ENCODE assay signal across 15 mouse cellular contexts in genomic region chr8:117543789-117544188, GRCm38 (mm10). TPM values are rescaled to one million over a fixed set of nuclear protein-coding genes. Genes with fewer than 3 reads are reported as not detected.
A peak's percentile ranks its signal among the peaks of the same experiment; 100 is the strongest.
DNase-seq lines count a peak whose midpoint lies in the region; ATAC-seq lines count a peak whose summit lies in the region.
"Had no signal": no experiment of that assay in that cellular context is flagged by ENCODE, and none has a peak within 500 bp of the region (broad histone marks: within the 10 kb centered on the region; RNA-seq: fewer than 3 reads in every experiment).

No protein-coding gene starts in this region.

- H3K9ac ChIP-seq in liver, embryonic 12.5 days, result no peak overlapping the region
- H3K9ac ChIP-seq in forebrain, embryonic 11.5 days (ENCODE audit: low read length), result no peak overlapping the region
- H3K9ac ChIP-seq: forebrain, embryonic 15.5 days had no signal

- no peaks in the 10 kb centered on the region for H3K36me3 ChIP-seq in heart, embryonic 10.5 days
- no peaks in the 10 kb centered on the region for H3K36me3 ChIP-seq in liver, embryonic 12.5 days
- H3K36me3 ChIP-seq in forebrain, embryonic 11.5 days (ENCODE audit: control insufficient read depth, insufficient read depth, low read length), result no peaks in the 10 kb centered on the region
- H3K36me3 ChIP-seq: forebrain, embryonic 15.5 days had no signal

- no peak overlapping the region for H3K4me2 ChIP-seq in liver, embryonic 12.5 days
- H3K4me2 ChIP-seq in forebrain, embryonic 11.5 days (ENCODE audit: low read depth, low read length, severe bottlenecking), result no peak overlapping the region
- H3K4me2 ChIP-seq: forebrain, embryonic 15.5 days had no signal

- peaks cover 45% of the 10 kb centered on the region for H3K4me1 ChIP-seq in heart, embryonic 10.5 days
- peaks cover 66% of the 10 kb centered on the region for H3K4me1 ChIP-seq in liver, embryonic 12.5 days
- no peaks in the 10 kb centered on the region for H3K4me1 ChIP-seq in forebrain, embryonic 11.5 days (replicated peaks; ENCODE audit: control insufficient read depth, insufficient read depth, low read length)
- H3K4me1 ChIP-seq: forebrain, embryonic 15.5 days had no signal

- peak; percentile 60 to 68 for DNase-seq in spleen, postnatal 36 days (ENCODE audit: low spot score in 2 of 2)
- DNase-seq in spleen, adult 12 weeks (ENCODE audit: low spot score), result no peak
- DNase-seq in heart, embryonic 10.5 days (ENCODE audit: low spot score), result no peak
- DNase-seq in forebrain, embryonic 11.5 days (ENCODE audit: low spot score), result no peak
- DNase-seq in urinary bladder, adult 18-20 months (ENCODE audit: low spot score in 2 of 2), result no peak
- no peak for DNase-seq in urinary bladder, adult 2 months (ENCODE audit: low spot score)
- no peak for DNase-seq in urinary bladder, postnatal 10 days (ENCODE audit: low spot score)
- DNase-seq: cerebellum, adult 2 months; kidney, adult 9 months; lung, adult 2 months had no signal

- WGBS in heart, embryonic 10.5 days, result 16% methylated on average over 6 of the region's 6 CpGs
- 9% methylated on average over 6 of the region's 6 CpGs for WGBS in liver, embryonic 12.5 days (ENCODE audit: insufficient replicate concordance)
- 84% methylated on average over 6 of the region's 6 CpGs for WGBS in forebrain, embryonic 11.5 days

- H3K9me3 ChIP-seq in heart, embryonic 10.5 days, result no peaks in the 10 kb centered on the region
- no peaks in the 10 kb centered on the region for H3K9me3 ChIP-seq in liver, embryonic 12.5 days (replicated peaks)
- H3K9me3 ChIP-seq in forebrain, embryonic 11.5 days (ENCODE audit: control insufficient read depth, low read length), result no peaks in the 10 kb centered on the region
- H3K9me3 ChIP-seq: forebrain, embryonic 15.5 days had no signal

- H3K27ac ChIP-seq in heart, embryonic 10.5 days, result peak overlapping the region; percentile 84
- H3K27ac ChIP-seq in liver, embryonic 12.5 days, result peak overlapping the region; percentile 31; the same call in 1 of the 2 replicates
- H3K27ac ChIP-seq in forebrain, embryonic 11.5 days (ENCODE audit: low read depth, low read length), result no peak overlapping the region
- H3K27ac ChIP-seq: forebrain, embryonic 15.5 days; left cerebral cortex, adult 2 months had no signal

- peak; percentile 72 for ATAC-seq in liver, embryonic 12.5 days
- ATAC-seq in forebrain, embryonic 11.5 days (replicated peaks; ENCODE audit: low FRiP score), result no peak
- ATAC-seq: activated CD4-positive, CD25-positive, alpha-beta regulatory T cell, adult 4 months; forebrain, embryonic 15.5 days had no signal

- H3K4me3 ChIP-seq in heart, embryonic 10.5 days, result no peak overlapping the region
- no peak overlapping the region for H3K4me3 ChIP-seq in liver, embryonic 12.5 days
- H3K4me3 ChIP-seq in forebrain, embryonic 11.5 days (ENCODE audit: low read depth, low read length), result no peak overlapping the region
- H3K4me3 ChIP-seq: forebrain, embryonic 15.5 days; left cerebral cortex, adult 2 months; myocyte had no signal

- no peaks in the 10 kb centered on the region for H3K27me3 ChIP-seq in heart, embryonic 10.5 days (ENCODE audit: insufficient read depth, poor library complexity, severe bottlenecking)
- no peaks in the 10 kb centered on the region for H3K27me3 ChIP-seq in liver, embryonic 12.5 days (replicated peaks)
- no peaks in the 10 kb centered on the region for H3K27me3 ChIP-seq in forebrain, embryonic 11.5 days (ENCODE audit: control insufficient read depth, insufficient read depth, low read length)
- H3K27me3 ChIP-seq: forebrain, embryonic 15.5 days had no signal

RNA-seq across cellular contexts. Expression of gene Plcg2, which starts 45.7 kb away (rescaled TPM):
- 6.8 and 8.3 TPM in 2 replicates for polyA plus RNA-seq in heart, embryonic 10.5 days (2016; fragmentation: Nextera tagmentation; extraction: Ambion mirVana)
- polyA plus RNA-seq in liver, embryonic 12.5 days (2016; fragmentation: Nextera tagmentation; extraction: Ambion mirVana), result 11.9 and 13.3 TPM in 2 replicates
- polyA plus RNA-seq in forebrain, embryonic 11.5 days (2014; fragmentation: Nextera tagmentation; extraction: Ambion mirVana), result 2.0 and 2.7 TPM in 2 replicates
- polyA plus RNA-seq in urinary bladder, adult 2 months (2012; rRNA removed), result 7.2 and 9.6 TPM in 2 replicates

Comparison
In these comparisons a context has a peak if more than half of its experiments do, and no peak if none do; other contexts are left out.
1. DNase-seq: peak in spleen, postnatal 36 days (2 of 2); none in spleen, adult 12 weeks (single experiment), heart, embryonic 10.5 days (single experiment), forebrain, embryonic 11.5 days (single experiment), urinary bladder, adult 18-20 months (0 of 2), urinary bladder, adult 2 months (single experiment) and urinary bladder, postnatal 10 days (single experiment).